Mouse (Mus musculus) hindbrain, postnatal 0 days (tissue): ENCODE results near the gene Arhgef6. TPM values are rescaled to one million over a fixed set of nuclear protein-coding genes. Genes with fewer than 3 reads are reported as not detected.

ENCODE experiments used
- ATAC-seq: fragments of 200-750 bp; cut with Nextera tagmentation; 2 replicates; pipeline ENCODE4 v1.8.0; 2017; ENCODE audit warnings: mild to moderate bottlenecking, moderate TSS enrichment, moderate library complexity
- DNase-seq: peaks from one replicate; pipeline ENCODE4 v3.0.0-alpha.2; 2015; ENCODE audit warnings: low spot score
- H3K27ac ChIP-seq: fragments of 300-500 bp; sonication (generic); 2 replicates; pipeline ENCODE4 v1.5.1; 2014; ENCODE audit warnings: mild to moderate bottlenecking
- H3K27me3 ChIP-seq: fragments of 300-500 bp; sonication (generic); 2 replicates; pipeline ENCODE4 v1.6.1; 2014; ENCODE audit warnings: low read length, mixed read lengths; ENCODE audit not compliant: insufficient read depth
- H3K36me3 ChIP-seq: fragments of 300-500 bp; sonication (generic); 2 replicates; pipeline ENCODE4 v1.6.1; 2014; ENCODE audit warnings: low read length, mixed read lengths; ENCODE audit not compliant: insufficient read depth
- H3K4me1 ChIP-seq: fragments of 300-500 bp; sonication (generic); 2 replicates; pipeline ENCODE4 v1.6.1; 2014; ENCODE audit warnings: antibody characterized with exemption, low read length, mixed read lengths; ENCODE audit not compliant: insufficient read depth
- H3K4me2 ChIP-seq: fragments of 300-500 bp; sonication (generic); 2 replicates; pipeline ENCODE4 v1.6.1; 2014; ENCODE audit warnings: low read depth, mild to moderate bottlenecking, low read length, moderate library complexity, mixed read lengths
- H3K4me3 ChIP-seq: fragments of 300-500 bp; sonication (generic); 2 replicates; pipeline ENCODE4 v1.5.1; 2014; ENCODE audit warnings: low read length
- H3K9ac ChIP-seq: fragments of 300-500 bp; sonication (generic); replicated peaks from 2 replicates; pipeline ENCODE4 v1.6.1; 2014; ENCODE audit warnings: mild to moderate bottlenecking, low read length, moderate library complexity, mixed read lengths
- H3K9me3 ChIP-seq: fragments of 300-500 bp; sonication (generic); 2 replicates; pipeline ENCODE4 v1.6.1; 2016; ENCODE audit warnings: low read length, mixed read lengths
- CTCF ChIP-seq: IDR thresholded peaks from 2 replicates; pipeline ENCODE4 v1.5.1; 2016; ENCODE audit warnings: antibody characterized with exemption, control low read depth, low read depth
- WGBS: fragments of 180-500 bp; shearing (Covaris S2); extraction: QIAGEN DNeasy Blood & Tissue Kit; methylation state at CpG from one replicate; pipeline ENCODE4 v1.1.7; 2014; 5-methylcytosine and 5-hydroxymethylcytosine counted together
- polyA plus RNA-seq: library from polyadenylated mRNA; unstranded; fragments of >200 nt; fragmentation: Nextera tagmentation; extraction: Ambion mirVana; gene quantifications from 2 replicates; pipeline ENCODE4 v1.2.1, GENCODE M21; 2015
- total RNA-seq: library from RNA; depleted of rRNA; stranded (reverse); fragments of >200 nt; gene quantifications from 2 replicates; pipeline ENCODE4 v1.2.3, GENCODE M21; 2014

Gene Arhgef6
- total and polyA plus RNA-seq, 2 experiments from 2014 or later: 4.7 to 5.4 TPM

DNA sequence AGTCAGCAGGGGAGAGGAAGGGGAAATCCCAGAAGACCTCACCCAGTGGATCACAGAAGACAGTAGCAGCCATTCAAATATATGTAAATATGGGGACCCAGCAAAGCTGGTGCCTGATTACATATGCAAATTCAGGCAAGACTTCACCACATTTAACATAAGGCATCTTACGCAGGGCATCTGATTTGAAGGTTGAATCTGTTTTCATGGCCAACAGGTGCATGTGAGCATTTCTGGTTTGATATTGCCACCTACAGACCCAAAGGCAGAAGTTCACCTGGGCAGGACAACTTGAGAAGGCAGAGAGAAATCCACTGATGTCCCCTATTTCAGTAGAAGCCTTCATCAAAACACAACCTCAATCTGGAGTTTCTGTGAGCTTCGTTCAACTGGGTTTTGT is 77.8 kb downstream of the Arhgef6 start:
- Histone ChIP-seq H3K4me2 (no peak overlapping the region), H3K9me3 (no peaks in the 10 kb centered on the region), H3K27ac (no peak overlapping the region), H3K4me3 (no peak overlapping the region), H3K36me3 (no peaks in the 10 kb centered on the region), H3K27me3 (no peaks in the 10 kb centered on the region), H3K9ac (no peak overlapping the region), H3K4me1 (no peaks in the 10 kb centered on the region)
- 55% methylated on average over 2 of the region's 2 CpGs for WGBS
- peak; percentile 58; the same call in 1 of the 2 replicates for ATAC-seq
- peak; percentile 67 for TF ChIP-seq CTCF
- DNase-seq: peak; percentile 57

DNA sequence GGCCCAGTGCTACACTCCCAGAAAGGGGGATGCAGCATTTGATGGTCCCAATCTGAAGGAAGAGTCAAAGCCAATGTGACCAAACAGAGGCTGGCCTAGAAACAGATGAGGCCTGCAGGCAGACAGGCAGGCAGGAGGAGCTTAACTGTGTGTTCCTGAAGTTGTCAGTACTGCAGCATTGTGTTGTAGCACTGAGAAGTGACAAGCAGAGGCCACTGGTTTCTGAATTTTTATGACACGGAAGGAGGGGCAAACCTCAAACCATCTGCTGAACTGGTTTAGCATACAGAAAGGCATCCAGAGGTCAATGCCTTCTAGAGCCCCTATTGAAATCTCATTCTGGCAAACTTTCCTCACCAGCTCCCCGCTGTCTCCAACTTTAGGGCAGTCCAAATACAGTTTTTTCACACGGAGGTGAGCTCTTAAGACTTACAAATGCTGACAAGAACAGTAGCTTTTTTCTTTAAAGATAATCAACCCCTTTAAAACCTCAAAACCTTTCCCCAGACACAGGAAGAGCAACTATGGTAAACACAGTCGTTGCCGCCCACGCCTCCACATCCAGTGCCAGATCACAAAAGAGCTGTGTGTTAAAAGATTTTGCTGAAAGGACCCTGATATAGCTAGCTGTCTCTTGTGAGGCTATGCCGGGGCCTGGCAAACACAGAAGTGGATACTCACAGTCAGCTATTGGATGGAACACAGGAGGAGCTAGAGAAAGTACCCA is 85.0 kb downstream of the Arhgef6 start:
- Histone ChIP-seq H3K9ac (no peak overlapping the region), H3K36me3 (no peaks in the 10 kb centered on the region), H3K27ac (no peak overlapping the region), H3K9me3 (no peaks in the 10 kb centered on the region), H3K4me2 (no peak overlapping the region), H3K4me1 (no peaks in the 10 kb centered on the region), H3K4me3 (no peak overlapping the region), H3K27me3 (no peaks in the 10 kb centered on the region)
- TF ChIP-seq CTCF: no peak
- DNase-seq: no peak
- WGBS: 63% methylated on average over 7 of the region's 7 CpGs
- no peak for ATAC-seq

DNA sequence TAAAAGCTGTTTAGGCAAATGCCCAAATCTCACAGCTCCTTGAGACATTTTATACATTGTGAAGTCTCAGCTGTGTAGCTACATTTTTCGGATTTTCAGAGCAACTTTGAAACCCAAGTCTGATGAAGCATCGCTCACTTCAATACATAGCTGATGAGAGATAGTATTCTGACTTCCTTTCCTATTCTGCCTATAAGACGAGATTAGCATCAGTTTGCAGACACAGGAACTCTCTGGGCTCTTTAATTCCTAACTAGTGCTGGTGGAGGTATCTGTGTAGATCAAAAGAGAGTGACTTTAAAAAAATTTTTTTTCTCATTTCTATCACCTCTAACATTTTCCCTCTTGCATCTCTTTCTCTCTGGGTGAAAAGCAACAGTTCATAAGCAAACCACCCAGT is 100.0 kb downstream of the Arhgef6 start:
- Histone ChIP-seq H3K9me3 (no peaks in the 10 kb centered on the region), H3K27me3 (no peaks in the 10 kb centered on the region), H3K4me3 (no peak overlapping the region), H3K9ac (no peak overlapping the region), H3K36me3 (no peaks in the 10 kb centered on the region), H3K4me1 (no peaks in the 10 kb centered on the region), H3K27ac (no peak overlapping the region), H3K4me2 (no peak overlapping the region)
- DNase-seq: no peak
- WGBS: 72% methylated on average over 3 of the region's 3 CpGs
- no peak for TF ChIP-seq CTCF
- ATAC-seq: no peak

DNA sequence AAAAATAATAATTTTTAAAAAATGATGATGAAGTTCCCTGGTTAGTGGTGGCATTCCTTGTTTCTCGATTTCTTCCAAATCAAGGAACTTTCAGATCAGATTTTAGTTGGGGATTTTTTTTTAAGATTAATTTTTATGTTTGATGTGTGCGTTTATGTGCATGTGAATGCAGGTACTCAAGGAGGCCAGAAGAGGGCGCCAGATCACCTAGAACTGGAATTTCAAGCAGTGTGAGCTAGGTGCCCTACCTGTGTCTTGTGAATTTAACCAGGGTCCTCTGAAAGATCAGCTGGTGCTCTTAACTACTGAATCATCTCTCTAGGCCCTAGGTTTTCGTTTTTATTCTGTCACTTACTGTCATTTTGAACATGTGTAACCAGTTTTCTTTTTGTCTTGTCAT is 102.5 kb downstream of the Arhgef6 start:
- H3K4me1 ChIP-seq: no peaks in the 10 kb centered on the region
- 73% methylated on average over 4 of the region's 4 CpGs for WGBS

DNA sequence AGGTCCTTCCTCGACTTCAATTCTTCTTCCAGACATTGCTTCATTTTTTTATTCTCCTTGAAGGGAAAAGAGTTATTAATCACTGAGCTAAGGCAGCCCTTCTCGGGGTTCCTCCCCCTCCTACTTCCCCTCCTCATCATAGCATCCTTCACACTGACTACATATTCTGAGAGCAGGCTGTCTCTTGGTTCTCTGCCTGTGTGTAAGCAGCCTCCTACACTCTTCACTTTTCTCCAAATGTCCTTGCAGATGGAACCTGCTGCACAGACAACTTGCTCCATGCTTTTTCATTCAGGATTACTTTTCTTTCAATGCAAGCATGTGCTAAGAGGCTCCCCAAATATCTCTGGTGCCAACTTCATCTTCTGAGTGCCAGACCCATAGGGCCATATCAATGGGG is 104.9 kb downstream of the Arhgef6 start:
- H3K9me3 ChIP-seq: no peaks in the 10 kb centered on the region
- 62% methylated on average over 2 of the region's 2 CpGs for WGBS
- ATAC-seq (no peak), DNase-seq (no peak)
- H3K4me1 ChIP-seq: no peaks in the 10 kb centered on the region
- no peak overlapping the region for H3K4me3 ChIP-seq
- no peak overlapping the region for H3K27ac ChIP-seq
- H3K36me3 ChIP-seq: no peaks in the 10 kb centered on the region
- TF ChIP-seq CTCF: no peak
- no peak overlapping the region for H3K4me2 ChIP-seq
- H3K9ac ChIP-seq: no peak overlapping the region
- no peaks in the 10 kb centered on the region for H3K27me3 ChIP-seq

More for the DNA sequence above, 102.5 kb downstream of the Arhgef6 start:
- no peak for ATAC-seq
- no peak; the same call in 1 of the 2 replicates for TF ChIP-seq CTCF
- no peak for DNase-seq
- H3K27me3 ChIP-seq: no peaks in the 10 kb centered on the region
- H3K36me3 ChIP-seq: no peaks in the 10 kb centered on the region
- no peak overlapping the region for H3K9ac ChIP-seq
- H3K27ac ChIP-seq: no peak overlapping the region
- no peak overlapping the region for H3K4me3 ChIP-seq
- H3K4me2 ChIP-seq: no peak overlapping the region
- H3K9me3 ChIP-seq: no peaks in the 10 kb centered on the region

DNA sequence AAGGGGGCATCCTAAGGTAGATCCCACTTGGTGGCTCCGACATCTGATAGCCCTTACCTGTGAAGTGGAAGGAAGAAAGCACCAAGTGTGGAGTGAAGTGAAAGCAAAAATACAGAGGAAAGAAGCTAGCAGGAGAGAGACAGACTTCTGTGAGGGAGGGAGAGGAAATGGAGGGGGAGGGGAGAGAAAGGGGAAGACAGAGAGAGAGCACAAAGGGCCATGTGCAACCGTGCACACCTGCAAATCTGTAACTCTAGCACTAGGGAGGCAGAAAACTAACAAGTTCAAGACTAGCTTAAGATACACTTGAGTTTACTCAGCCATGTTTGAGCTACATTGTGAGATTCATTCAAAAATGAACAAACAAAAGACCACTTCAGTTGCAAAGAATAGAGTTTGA is 110.4 kb downstream of the Arhgef6 start:
- Histone ChIP-seq H3K4me3 (no peak overlapping the region), H3K27ac (no peak overlapping the region), H3K27me3 (no peaks in the 10 kb centered on the region), H3K4me2 (no peak overlapping the region), H3K36me3 (no peaks in the 10 kb centered on the region), H3K9me3 (no peaks in the 10 kb centered on the region), H3K4me1 (no peaks in the 10 kb centered on the region), H3K9ac (no peak overlapping the region)
- no peak for ATAC-seq
- WGBS: 70% methylated on average over 2 of the region's 2 CpGs
- DNase-seq: no peak
- TF ChIP-seq CTCF: no peak

DNA sequence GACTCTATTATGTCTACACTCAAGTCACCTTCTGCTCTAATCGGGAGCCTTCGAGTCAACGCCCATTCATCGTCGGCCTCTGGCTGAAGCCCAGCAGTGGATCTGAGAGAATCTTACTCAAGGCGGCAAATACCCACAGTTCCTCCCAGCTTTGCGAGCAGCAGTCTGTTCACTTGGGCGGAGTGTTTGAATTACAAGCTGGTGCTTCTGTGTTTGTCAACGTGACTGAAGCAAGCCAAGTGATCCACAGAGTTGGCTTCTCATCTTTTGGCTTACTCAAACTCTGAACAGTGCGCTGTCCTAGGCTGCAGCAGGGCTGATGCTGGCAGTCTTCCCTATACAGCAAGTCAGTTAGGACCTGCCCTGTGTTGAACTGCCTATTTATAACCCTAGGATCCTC is 115.2 kb downstream of the Arhgef6 start:
- H3K9ac ChIP-seq: no peak overlapping the region
- no peaks in the 10 kb centered on the region for H3K36me3 ChIP-seq
- WGBS: 80% methylated on average over 10 of the region's 10 CpGs
- no peaks in the 10 kb centered on the region for H3K4me1 ChIP-seq
- H3K4me2 ChIP-seq: no peak overlapping the region
- no peak overlapping the region for H3K27ac ChIP-seq
- no peak for ATAC-seq
- no peak for TF ChIP-seq CTCF
- H3K27me3 ChIP-seq: no peaks in the 10 kb centered on the region
- no peaks in the 10 kb centered on the region for H3K9me3 ChIP-seq
- DNase-seq: no peak
- H3K4me3 ChIP-seq: no peak overlapping the region
